Mouse (Mus musculus) liver, adult 2 months (tissue): ENCODE measurements at regions not wholly inside any gene's neighbourhood (a gene's known extent, or its start where the extent isn't known, plus 50 kb on each side); places are given as distances from the start of the nearest gene placed in this dataset.
A peak's percentile ranks its signal among the peaks of the same experiment; 100 is the strongest.

ENCODE experiments used
- DNase-seq: peaks from one replicate; pipeline ENCODE4 v3.0.0-alpha.2; 2011; ENCODE audit warnings: low read depth, low spot score; ENCODE audit errors: extremely low read depth
- H3K27ac ChIP-seq: fragments of 200-500 bp; replicated peaks from 2 replicates; pipeline ENCODE4 v1.5.1; 2012; ENCODE audit warnings: low read depth, mild to moderate bottlenecking, control low read depth, inconsistent platforms, low read length; ENCODE audit not compliant: insufficient read depth
- H3K27me3 ChIP-seq: fragments of 200-500 bp; 2 replicates; pipeline ENCODE4 v1.6.1; 2012; ENCODE audit warnings: mild to moderate bottlenecking, moderate library complexity, low read length, inconsistent platforms; ENCODE audit not compliant: control insufficient read depth, insufficient read depth
- H3K36me3 ChIP-seq: fragments of 200-500 bp; 2 replicates; pipeline ENCODE4 v1.6.1; 2012; ENCODE audit warnings: low read length, inconsistent platforms; ENCODE audit not compliant: control insufficient read depth, insufficient read depth
- H3K4me1 ChIP-seq: fragments of 200-500 bp; 2 replicates; pipeline ENCODE4 v1.6.1; 2011; ENCODE audit warnings: low read length; ENCODE audit not compliant: control insufficient read depth, insufficient read depth
- H3K4me3 ChIP-seq: fragments of 200-500 bp; 2 replicates; pipeline ENCODE4 v1.5.1; 2011; ENCODE audit warnings: low read depth, mild to moderate bottlenecking, control low read depth, low read length, moderate library complexity; ENCODE audit not compliant: insufficient read depth
- H3K79me2 ChIP-seq: fragments of 200-500 bp; 2 replicates; pipeline ENCODE4 v1.6.1; 2012; ENCODE audit warnings: inconsistent platforms, mild to moderate bottlenecking, low read length, moderate library complexity; ENCODE audit not compliant: control insufficient read depth, insufficient read depth
- H3K9ac ChIP-seq: fragments of 200-500 bp; 2 replicates; pipeline ENCODE4 v1.6.1; 2012; ENCODE audit warnings: low read depth, mild to moderate bottlenecking, control low read depth, inconsistent platforms, low read length
- CTCF ChIP-seq: fragments of 200-500 bp; IDR thresholded peaks from 2 replicates; pipeline ENCODE4 v1.5.1; 2011; ENCODE audit warnings: low read depth, low read length, control low read depth
- POLR2A ChIP-seq: fragments of 200-500 bp; IDR thresholded peaks from 2 replicates; pipeline ENCODE4 v1.6.1; 2011; ENCODE audit warnings: low read length, control low read depth; ENCODE audit not compliant: insufficient read depth; ENCODE audit errors: extremely low read depth
- WGBS: fragments of 180-500 bp; shearing (Covaris S2); methylation state at CpG from one replicate; pipeline ENCODE4 v1.1.7; 2018; 5-methylcytosine and 5-hydroxymethylcytosine counted together

DNA sequence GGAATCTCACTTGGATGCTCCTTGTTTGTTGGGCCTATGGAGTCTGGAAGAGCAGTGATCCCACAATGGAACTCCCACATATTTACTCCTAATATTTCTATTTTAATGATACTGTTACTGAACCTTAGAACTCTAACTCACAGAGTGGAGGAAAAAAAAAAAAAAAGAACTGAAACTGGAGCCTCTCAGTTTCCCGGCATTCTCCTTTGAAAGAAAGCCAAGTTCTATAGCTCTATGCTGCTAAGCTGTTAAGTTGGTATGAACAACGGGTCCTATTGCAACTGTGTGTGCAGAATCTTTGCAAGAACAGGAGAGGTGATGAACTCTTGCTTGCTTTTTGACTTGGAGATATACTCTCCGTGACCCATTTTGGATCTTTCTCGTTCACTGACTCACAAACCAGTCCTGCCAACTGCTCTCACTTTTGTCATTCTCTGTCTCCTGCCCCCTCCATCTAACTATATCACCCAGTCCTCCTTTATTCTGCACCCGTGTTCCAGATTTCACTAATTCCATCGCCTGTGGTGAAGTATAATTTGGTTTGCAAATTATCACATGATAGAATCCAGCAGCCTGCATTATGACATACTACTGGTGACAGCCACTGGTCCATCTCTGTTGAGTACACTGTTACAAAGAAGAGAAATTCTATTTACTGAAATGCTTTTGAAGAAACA is 92.6 kb upstream of the Ctsc start:
- Histone ChIP-seq H3K27me3 (no peaks in the 10 kb centered on the region), H3K4me1 (no peaks in the 10 kb centered on the region), H3K9ac (no peak overlapping the region), H3K27ac (no peak overlapping the region), H3K79me2 (no peaks in the 10 kb centered on the region), H3K36me3 (no peaks in the 10 kb centered on the region), H3K4me3 (no peak overlapping the region)
- DNase-seq: no peak
- WGBS: 69% methylated on average over 6 of the region's 6 CpGs
- TF ChIP-seq CTCF: no peak
- no peak for TF ChIP-seq POLR2A

DNA sequence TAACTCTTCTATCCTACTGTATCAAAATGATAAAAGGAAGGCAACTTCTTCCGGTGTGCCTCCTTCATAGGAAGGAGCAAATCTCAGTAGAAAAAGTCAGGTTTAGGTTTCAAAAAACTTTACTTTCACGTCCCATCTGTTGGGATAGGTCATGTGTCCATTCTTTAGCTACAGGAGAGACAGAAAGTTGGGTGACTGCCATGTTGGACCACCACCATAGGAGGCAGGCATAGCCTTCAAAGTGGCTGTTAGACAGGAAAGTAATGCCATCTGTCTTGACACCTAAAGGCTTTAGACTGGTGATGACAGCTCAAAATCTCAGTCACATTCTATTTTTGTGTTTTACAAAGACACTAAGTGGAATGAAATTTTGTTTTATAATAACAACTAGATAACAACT is 90.3 kb upstream of the Ctsc start:
- Histone ChIP-seq H3K4me3 (no peak overlapping the region), H3K9ac (no peak overlapping the region), H3K27ac (no peak overlapping the region), H3K4me1 (no peaks in the 10 kb centered on the region), H3K36me3 (no peaks in the 10 kb centered on the region), H3K79me2 (no peaks in the 10 kb centered on the region), H3K27me3 (no peaks in the 10 kb centered on the region)
- WGBS: 70% methylated on average over 2 of the region's 2 CpGs
- TF ChIP-seq CTCF: no peak
- no peak for TF ChIP-seq POLR2A
- no peak for DNase-seq

DNA sequence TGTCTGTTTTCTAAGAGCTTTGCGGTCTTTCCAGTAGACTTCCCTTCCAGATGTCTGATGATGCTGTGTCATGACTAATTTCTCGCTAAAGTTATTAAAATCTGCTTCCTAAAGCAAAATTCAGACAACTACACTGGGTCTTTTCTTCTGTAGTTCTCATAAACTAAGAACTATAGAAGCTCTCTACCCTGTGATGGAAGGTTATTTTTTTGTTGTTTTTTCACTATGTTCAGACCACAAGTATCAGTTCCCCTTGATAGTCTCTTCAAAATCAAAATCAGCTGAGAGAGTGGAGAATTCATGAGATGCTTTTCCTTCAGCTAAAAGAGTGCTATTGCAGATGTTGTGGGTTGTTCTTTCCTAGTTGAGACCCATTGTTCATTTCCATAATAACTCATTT is 85.1 kb upstream of the Ctsc start:
- 71% methylated on average over 2 of the region's 2 CpGs for WGBS
- peak; percentile 39 for DNase-seq
- Histone ChIP-seq H3K79me2 (no peaks in the 10 kb centered on the region), H3K27me3 (no peaks in the 10 kb centered on the region), H3K4me3 (no peak overlapping the region), H3K36me3 (no peaks in the 10 kb centered on the region), H3K4me1 (no peaks in the 10 kb centered on the region), H3K27ac (no peak overlapping the region), H3K9ac (no peak overlapping the region)
- TF ChIP-seq CTCF (no peak), POLR2A (no peak)

DNA sequence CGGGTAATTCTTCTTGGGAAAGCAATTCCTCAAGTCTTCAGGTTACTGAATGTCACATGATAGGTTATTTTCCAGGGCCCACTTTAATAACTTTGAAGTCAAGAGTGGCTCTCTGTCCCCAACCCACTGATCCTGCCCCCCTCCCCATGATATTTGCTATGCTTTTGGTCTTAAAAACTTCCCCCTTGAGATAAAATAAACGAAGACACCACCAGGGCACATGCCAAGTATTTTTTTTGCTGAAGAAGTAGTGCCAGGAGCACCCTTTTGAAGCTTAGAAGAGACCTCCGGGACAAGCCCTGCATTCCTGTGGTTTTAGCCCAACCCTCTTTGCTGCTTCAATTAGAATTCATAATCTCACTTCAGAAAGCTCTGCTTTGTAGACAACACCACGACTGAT is 78.8 kb upstream of the Ctsc start:
- 53% methylated on average over 4 of the region's 4 CpGs for WGBS
- no peak for DNase-seq
- Histone ChIP-seq H3K36me3 (no peaks in the 10 kb centered on the region), H3K79me2 (no peaks in the 10 kb centered on the region), H3K4me3 (no peak overlapping the region), H3K4me1 (no peaks in the 10 kb centered on the region), H3K27ac (no peak overlapping the region), H3K27me3 (no peaks in the 10 kb centered on the region), H3K9ac (no peak overlapping the region)
- no peak for TF ChIP-seq CTCF
- TF ChIP-seq POLR2A: no peak

DNA sequence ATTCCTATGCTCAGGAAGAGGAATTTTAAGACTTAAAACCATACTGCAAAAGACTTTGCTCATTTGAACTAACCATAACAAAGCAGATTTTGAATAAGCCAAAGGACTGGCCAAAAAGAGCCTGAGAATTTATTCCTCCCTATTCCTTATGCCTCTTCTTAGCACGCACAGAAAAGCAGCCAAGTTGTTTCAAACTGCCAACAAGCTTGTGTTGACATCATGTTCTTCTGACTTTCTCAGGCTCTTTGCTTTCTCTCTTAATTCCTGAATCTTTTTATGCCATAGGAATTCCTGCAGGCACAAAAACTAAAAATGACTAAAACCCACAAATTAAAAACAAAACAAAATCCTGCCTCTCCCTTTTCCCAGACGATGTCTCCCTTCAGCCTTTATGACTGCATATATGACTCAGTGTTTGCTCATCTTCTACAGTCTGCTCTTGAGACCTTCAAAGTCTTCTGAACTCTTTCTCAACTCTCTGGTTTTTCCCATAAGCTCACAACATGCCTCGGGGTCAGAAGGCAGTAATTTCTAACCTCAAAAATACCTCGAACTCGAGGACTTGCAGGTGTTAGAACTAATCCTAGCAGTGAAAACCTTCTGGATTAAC is 77.9 kb upstream of the Ctsc start:
- no peak for TF ChIP-seq CTCF
- no peak for TF ChIP-seq POLR2A
- Histone ChIP-seq H3K27me3 (no peaks in the 10 kb centered on the region), H3K4me3 (no peak overlapping the region), H3K9ac (no peak overlapping the region), H3K79me2 (no peaks in the 10 kb centered on the region), H3K4me1 (no peaks in the 10 kb centered on the region), H3K36me3 (no peaks in the 10 kb centered on the region), H3K27ac (no peak overlapping the region)
- WGBS: 75% methylated on average over 5 of the region's 5 CpGs
- DNase-seq: no peak

DNA sequence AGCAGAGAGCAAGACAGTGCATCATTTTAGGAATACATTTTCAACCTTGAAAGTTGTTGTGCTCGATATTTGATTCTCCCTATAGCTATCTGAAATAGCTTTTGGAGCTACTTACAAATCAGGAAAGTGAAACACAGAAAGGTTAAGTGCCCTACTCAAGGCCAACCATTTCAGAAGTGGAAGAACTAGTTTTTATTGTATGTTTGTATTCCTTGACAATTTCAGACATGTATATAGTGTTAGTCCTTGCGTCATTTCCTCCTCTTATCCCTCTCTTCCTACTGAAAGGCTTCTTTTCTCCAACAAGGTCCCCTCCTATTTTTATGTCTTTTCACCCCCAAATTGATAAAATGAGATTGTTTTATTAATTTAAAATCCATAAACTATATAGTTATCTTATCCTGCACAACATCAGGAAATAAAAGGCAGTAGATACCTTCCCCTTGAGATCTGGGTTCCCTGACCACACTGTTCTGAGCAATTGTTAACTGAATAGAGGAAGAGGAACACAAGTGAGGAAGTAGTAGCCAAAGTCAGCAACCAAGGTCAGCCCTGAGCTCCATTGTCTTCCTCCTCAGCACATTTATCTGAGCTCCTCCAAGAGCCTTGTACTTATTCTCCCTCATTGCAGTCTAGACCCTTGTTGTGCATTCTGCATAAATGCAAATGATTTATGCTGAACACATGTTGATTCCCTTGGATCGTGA is 76.1 kb upstream of the Ctsc start:
- TF ChIP-seq CTCF: no peak
- no peak for TF ChIP-seq POLR2A
- H3K4me3 ChIP-seq: no peak overlapping the region
- peak; percentile 30 for DNase-seq
- no peak overlapping the region for H3K9ac ChIP-seq
- H3K27me3 ChIP-seq: no peaks in the 10 kb centered on the region
- 84% methylated on average over 3 of the region's 3 CpGs for WGBS
- H3K79me2 ChIP-seq: no peaks in the 10 kb centered on the region
- no peak overlapping the region for H3K27ac ChIP-seq
- no peaks in the 10 kb centered on the region for H3K4me1 ChIP-seq
- H3K36me3 ChIP-seq: no peaks in the 10 kb centered on the region
